Mouse (Mus musculus) heart, embryonic 11.5 days (tissue): ENCODE results near the gene Bcat2. TPM values are rescaled to one million over a fixed set of nuclear protein-coding genes. Genes with fewer than 3 reads are reported as not detected.

Source experiments
- ATAC-seq: fragments of 200-750 bp; cut with Nextera tagmentation; replicated peaks from 2 replicates; pipeline ENCODE4 v1.8.0; 2017; ENCODE audit warnings: moderate library complexity; ENCODE audit not compliant: insufficient number of reproducible peaks, low FRiP score, low TSS enrichment
- H3K27ac ChIP-seq: fragments of 300-500 bp; sonication (generic); 2 replicates; pipeline ENCODE4 v1.5.1; 2014; ENCODE audit warnings: mild to moderate bottlenecking, low read depth, low read length
- H3K27me3 ChIP-seq: fragments of 300-500 bp; sonication (generic); 2 replicates; pipeline ENCODE4 v1.6.1; 2014; ENCODE audit warnings: mild to moderate bottlenecking, low read length, mixed read lengths; ENCODE audit not compliant: control insufficient read depth, insufficient read depth
- H3K36me3 ChIP-seq: fragments of 300-500 bp; sonication (generic); 2 replicates; pipeline ENCODE4 v1.6.1; 2014; ENCODE audit warnings: mild to moderate bottlenecking, low read length, moderate library complexity, mixed read lengths; ENCODE audit not compliant: control insufficient read depth, insufficient read depth
- H3K4me1 ChIP-seq: fragments of 300-500 bp; sonication (generic); 2 replicates; pipeline ENCODE4 v1.6.1; 2014; ENCODE audit warnings: low read length; ENCODE audit not compliant: control insufficient read depth, insufficient read depth
- H3K4me2 ChIP-seq: fragments of 300-500 bp; sonication (generic); 2 replicates; pipeline ENCODE4 v1.6.1; 2014; ENCODE audit warnings: mild to moderate bottlenecking, moderate library complexity
- H3K4me3 ChIP-seq: fragments of 300-500 bp; sonication (generic); 2 replicates; pipeline ENCODE4 v1.5.1; 2014; ENCODE audit warnings: low read depth, low read length
- H3K9ac ChIP-seq: fragments of 300-500 bp; sonication (generic); 2 replicates; pipeline ENCODE4 v1.6.1; 2014; ENCODE audit warnings: mild to moderate bottlenecking, low read depth, low read length, moderate library complexity
- H3K9me3 ChIP-seq: fragments of 300-500 bp; sonication (generic); replicated peaks from 2 replicates; pipeline ENCODE4 v1.6.1; 2016; ENCODE audit warnings: low read length; ENCODE audit not compliant: control insufficient read depth
- WGBS: fragments of 180-500 bp; shearing (Covaris S2); extraction: QIAGEN DNeasy Blood & Tissue Kit; methylation state at CpG from one replicate; pipeline ENCODE4 v1.1.7; 2014; ENCODE audit not compliant: insufficient replicate concordance; 5-methylcytosine and 5-hydroxymethylcytosine counted together
- polyA plus RNA-seq: library from polyadenylated mRNA; unstranded; fragments of >200 nt; fragmentation: Nextera tagmentation; extraction: Ambion mirVana; gene quantifications from 2 replicates; pipeline ENCODE4 v1.2.1, GENCODE M21; 2014

The Bcat2 gene
- polyA plus RNA-seq, 1 experiment from 2014 or later, result 69.1 TPM

DNA sequence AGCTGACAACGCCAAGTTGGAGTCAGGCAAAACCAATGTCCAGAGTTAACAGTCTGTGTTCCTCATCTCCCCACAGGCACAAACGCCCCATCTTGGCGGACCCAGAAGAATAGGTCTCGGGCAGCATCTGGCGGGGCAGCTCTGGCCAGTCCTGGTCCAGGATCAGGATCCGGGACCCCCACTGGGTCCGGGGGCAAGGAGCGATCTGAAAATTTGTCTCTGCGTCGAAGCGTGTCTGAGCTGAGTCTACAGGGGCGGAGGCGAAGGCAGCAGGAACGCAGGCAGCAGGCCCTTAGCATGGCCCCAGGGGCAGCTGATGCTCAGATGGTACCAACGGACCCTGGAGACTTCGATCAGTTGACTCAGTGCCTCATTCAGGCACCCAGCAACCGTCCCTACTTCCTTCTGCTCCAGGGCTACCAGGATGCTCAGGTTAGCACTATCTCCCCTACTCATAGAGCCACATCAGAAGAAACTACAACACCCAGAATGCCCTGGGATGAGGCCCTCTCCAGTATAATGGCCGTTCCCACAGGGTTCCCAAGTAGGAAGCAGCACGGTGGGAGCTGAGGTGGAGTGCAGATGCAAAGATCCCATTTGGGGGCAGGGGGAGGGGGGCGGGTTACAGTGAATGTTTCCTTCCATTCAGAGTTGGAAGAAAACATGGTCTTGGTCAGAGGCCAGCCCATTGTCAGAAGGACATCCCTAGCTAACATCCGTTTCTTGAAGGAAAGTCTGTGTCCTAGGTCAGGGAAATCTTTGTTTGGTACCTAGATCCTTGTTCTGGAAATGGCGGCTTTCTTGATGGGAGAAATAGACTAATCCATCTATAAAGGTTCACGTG lies 60.3 kb downstream of the Bcat2 start:
- Histone ChIP-seq H3K4me3 (no peak overlapping the region), H3K27ac (no peak overlapping the region)

GRCm38 (mm10) chr7:45632499-45632898 lies 62.5 kb downstream of the Bcat2 start:
- H3K9ac ChIP-seq, result peak overlapping the region; percentile 56; the same call in 1 of the 2 replicates
- H3K4me3 ChIP-seq, result peak overlapping the region; percentile 28
- H3K9me3 ChIP-seq, result no peaks in the 10 kb centered on the region
- peaks cover 11% of the 10 kb centered on the region for H3K27me3 ChIP-seq
- peak overlapping the region; percentile 57 for H3K4me2 ChIP-seq
- 0 out of 2 replicates have a peak, but pooled peaks cover 5% of the 10 kb centered on the region for H3K36me3 ChIP-seq
- peaks cover 24% of the 10 kb centered on the region for H3K4me1 ChIP-seq
- H3K27ac ChIP-seq, result no peak overlapping the region
- no peak for ATAC-seq
- 26% methylated on average over 29 of the region's 35 CpGs for WGBS

More for the DNA sequence above, 60.3 kb downstream of the Bcat2 start:
- H3K4me2 ChIP-seq, result peak overlapping the region; percentile 1; the same call in 1 of the 2 replicates
- peaks cover 20% of the 10 kb centered on the region for H3K27me3 ChIP-seq
- WGBS, result 54% methylated on average over 23 of the region's 23 CpGs
- no peak for ATAC-seq
- no peak overlapping the region for H3K9ac ChIP-seq
- H3K9me3 ChIP-seq, result no peaks in the 10 kb centered on the region
- peaks cover 18% of the 10 kb centered on the region for H3K4me1 ChIP-seq
- no peaks in the 10 kb centered on the region for H3K36me3 ChIP-seq

DNA sequence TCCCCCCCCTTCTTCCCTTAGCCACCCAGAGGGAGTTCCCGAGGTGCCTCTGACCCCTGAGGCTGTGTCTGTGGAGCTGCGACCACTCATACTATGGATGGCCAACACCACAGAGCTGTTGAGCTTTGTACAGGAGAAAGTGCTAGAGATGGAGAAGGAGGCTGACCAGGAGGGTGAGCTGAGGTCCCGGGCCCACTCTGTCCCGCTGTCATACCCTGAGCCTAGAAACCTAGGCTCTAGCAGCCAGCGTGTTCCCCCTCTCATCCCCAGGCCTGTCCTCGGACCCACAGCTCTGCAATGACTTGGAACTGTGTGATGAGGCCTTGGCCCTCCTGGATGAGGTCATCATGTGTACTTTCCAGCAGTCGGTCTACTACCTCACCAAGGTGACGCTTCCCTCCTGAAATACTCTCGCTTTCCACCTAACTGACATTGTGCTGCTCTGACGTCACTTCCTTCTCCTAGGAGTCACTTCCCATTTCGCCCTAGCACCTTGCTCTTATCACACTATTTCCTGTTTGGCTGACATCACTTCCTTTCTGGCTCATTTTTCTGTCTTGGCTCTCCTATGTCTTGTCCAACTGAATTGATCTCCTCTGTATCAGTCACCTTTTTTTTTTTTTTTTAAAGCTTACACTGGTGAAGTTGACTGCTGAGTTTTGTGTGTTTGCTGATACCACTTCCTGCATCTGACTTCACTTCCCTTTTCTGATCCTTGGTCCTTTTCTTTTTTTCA lies 65.2 kb downstream of the Bcat2 start:
- Histone ChIP-seq H3K27me3 (0 out of 2 replicates have a peak, but pooled peaks cover 1% of the 10 kb centered on the region), H3K4me1 (peaks cover 23% of the 10 kb centered on the region), H3K4me2 (no peak overlapping the region), H3K9ac (no peak overlapping the region), H3K9me3 (no peaks in the 10 kb centered on the region), H3K36me3 (0 out of 2 replicates have a peak, but pooled peaks cover 5% of the 10 kb centered on the region), H3K4me3 (no peak overlapping the region), H3K27ac (peak overlapping the region; percentile 57)
- WGBS, result 77% methylated on average over 11 of the region's 11 CpGs
- ATAC-seq, result peak; percentile 10; the same call in 1 of the 2 replicates

DNA sequence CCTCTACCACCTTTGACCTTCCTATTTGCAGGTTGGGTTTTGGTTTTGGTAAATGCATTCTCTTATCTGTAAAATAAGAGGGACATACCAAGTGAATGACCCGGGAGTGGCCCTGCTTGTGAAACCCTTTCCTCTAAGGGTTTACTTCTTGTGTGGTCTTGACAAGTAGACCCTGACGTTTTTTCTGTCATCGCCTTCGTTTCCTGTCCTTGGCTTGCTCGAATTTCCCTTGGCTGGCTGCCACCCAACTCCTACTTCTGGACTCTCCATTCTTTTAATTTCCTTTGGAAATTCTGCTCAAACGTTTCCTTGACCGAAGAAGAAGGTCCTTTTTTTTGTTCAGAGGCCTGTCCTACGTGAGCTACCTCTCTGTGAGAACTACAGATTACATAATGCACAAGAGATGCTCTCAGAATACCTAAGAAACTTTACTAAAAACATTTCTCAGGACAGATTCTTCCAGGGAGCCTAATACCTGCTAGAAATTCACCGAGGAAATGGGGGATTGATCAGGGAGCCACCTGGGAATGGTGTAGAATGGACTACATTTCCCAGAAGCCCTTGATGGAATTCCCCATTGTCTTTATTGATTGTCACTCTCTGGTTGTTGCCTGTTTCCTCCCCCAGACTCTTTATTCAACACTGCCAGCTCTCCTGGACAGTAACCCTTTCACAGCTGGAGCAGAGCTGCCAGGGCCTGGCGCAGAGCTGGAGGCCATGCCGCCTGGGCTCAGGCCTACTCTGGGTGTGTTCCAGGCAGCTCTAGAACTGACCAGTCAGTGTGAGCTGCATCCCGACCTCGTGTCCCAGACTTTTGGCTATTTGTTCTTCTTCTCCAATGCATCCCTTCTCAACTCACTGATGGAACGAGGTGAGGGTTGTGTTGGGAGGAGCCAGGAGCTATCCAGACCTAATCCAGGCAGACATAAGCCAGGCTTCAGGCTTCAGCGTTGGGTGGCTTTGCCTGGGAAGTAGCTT lies 66.0 kb downstream of the Bcat2 start:
- H3K4me1 ChIP-seq, result peaks cover 26% of the 10 kb centered on the region
- H3K36me3 ChIP-seq, result 0 out of 2 replicates have a peak, but pooled peaks cover 5% of the 10 kb centered on the region
- no peak overlapping the region for H3K9ac ChIP-seq
- ATAC-seq, result no peak; the same call in 1 of the 2 replicates
- WGBS, result 64% methylated on average over 15 of the region's 15 CpGs
- peak overlapping the region; percentile 55 for H3K27ac ChIP-seq
- H3K27me3 ChIP-seq, result no peaks in the 10 kb centered on the region
- no peak overlapping the region for H3K4me3 ChIP-seq
- H3K4me2 ChIP-seq, result no peak overlapping the region; the same call in 1 of the 2 replicates
- no peaks in the 10 kb centered on the region for H3K9me3 ChIP-seq

GRCm38 (mm10) chr7:45637710-45638109 lies 67.8 kb downstream of the Bcat2 start:
- 93% methylated on average over 6 of the region's 6 CpGs for WGBS
- no peaks in the 10 kb centered on the region for H3K9me3 ChIP-seq
- no peak overlapping the region for H3K9ac ChIP-seq
- H3K4me1 ChIP-seq, result peaks cover 37% of the 10 kb centered on the region
- H3K4me2 ChIP-seq, result no peak overlapping the region; the same call in 1 of the 2 replicates
- no peak overlapping the region for H3K27ac ChIP-seq
- ATAC-seq, result no peak
- H3K4me3 ChIP-seq, result no peak overlapping the region
- 0 out of 2 replicates have a peak, but pooled peaks cover 5% of the 10 kb centered on the region for H3K36me3 ChIP-seq
- no peaks in the 10 kb centered on the region for H3K27me3 ChIP-seq

DNA sequence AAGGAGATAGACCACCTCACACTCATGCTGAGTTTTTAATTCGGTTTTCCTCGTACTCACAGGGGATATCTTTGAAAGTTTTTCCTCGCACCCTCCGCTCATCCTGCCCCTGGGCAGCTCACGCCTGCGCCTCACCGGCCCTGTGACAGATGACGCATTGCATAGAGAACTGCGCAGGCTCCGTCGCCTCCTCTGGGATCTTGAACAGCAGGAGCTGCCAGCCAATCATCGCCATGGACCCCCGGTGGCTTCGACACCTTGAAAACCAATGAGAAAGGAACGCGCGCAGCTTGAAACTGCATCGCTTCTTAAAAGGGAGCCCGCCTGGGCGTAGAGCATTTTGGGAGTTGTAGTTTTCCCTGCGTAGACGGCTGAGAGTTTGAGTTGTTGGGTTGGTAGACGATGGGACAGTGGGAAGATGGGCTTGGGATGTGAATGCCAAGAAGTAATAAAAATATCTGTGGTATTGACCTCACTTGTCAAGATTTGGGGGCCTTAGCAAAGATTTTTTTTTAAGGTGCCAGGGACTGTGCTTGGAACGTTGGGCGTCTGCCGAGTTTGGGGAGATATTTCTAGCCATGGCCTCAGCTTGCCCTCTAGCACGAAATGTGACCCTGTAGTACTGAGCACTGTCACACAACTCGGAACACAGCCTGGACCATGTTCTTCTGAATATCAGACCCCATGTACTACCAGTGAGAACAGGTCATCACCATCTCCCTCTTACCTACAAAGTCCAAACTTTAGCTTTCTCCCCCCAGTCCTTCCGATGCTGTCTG lies 68.9 kb downstream of the Bcat2 start:
- Histone ChIP-seq H3K4me3 (0 out of 2 replicates have a peak overlapping the region, but pooled peaks have one; percentile 22), H3K36me3 (0 out of 2 replicates have a peak, but pooled peaks cover 5% of the 10 kb centered on the region), H3K27ac (no peak overlapping the region), H3K9ac (no peak overlapping the region), H3K27me3 (no peaks in the 10 kb centered on the region), H3K9me3 (no peaks in the 10 kb centered on the region), H3K4me2 (peak overlapping the region; percentile 44), H3K4me1 (peaks cover 36% of the 10 kb centered on the region)
- ATAC-seq, result peak; percentile 56
- 29% methylated on average over 29 of the region's 29 CpGs for WGBS
